Mouse (Mus musculus): Measurements from ENCODE around the gene Fam53b. TPM values are rescaled to one million over a fixed set of nuclear protein-coding genes. Genes with fewer than 3 reads are reported as not detected.

Fam53b gene
- polyA plus RNA-seq, 1 experiment from 2014 or later: 25.5 TPM

DNA sequence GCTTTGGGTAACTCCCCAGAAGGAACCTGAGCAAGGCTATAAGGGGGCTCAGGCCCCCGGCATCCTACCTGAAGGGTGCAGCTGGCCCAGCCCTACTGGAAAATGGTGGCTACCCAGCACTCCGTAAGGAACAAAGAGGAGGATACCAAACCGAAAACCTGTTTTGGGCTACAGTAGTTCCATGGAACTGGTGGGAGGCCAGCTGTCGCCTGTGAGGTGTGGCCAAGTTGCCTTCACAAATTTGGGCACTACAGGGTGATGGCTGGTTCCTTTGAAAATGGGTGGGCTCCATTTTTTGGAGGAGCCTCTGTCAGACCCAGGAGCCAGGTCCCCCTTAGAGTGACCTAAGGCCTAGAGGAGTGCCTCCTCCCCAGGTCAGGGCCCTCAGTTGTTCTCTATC, 98.4 kb downstream of the Fam53b start:
- Histone ChIP-seq H3K4me1 (replicated peaks) (peaks cover 66% of the 10 kb centered on the region), H3K9ac (no peak overlapping the region), H3K9me3 (replicated peaks) (no peaks in the 10 kb centered on the region), H3K4me3 (replicated peaks) (no peak overlapping the region), H3K27me3 (no peaks in the 10 kb centered on the region), H3K27ac (replicated peaks) (no peak overlapping the region), H3K36me3 (replicated peaks) (peaks cover 82% of the 10 kb centered on the region), H3K4me2 (no peak overlapping the region)
- ATAC-seq (ENCODE audit: insufficient read depth): no peak
- 85% methylated on average over 4 of the region's 4 CpGs for WGBS (ENCODE audit: insufficient replicate concordance)

DNA sequence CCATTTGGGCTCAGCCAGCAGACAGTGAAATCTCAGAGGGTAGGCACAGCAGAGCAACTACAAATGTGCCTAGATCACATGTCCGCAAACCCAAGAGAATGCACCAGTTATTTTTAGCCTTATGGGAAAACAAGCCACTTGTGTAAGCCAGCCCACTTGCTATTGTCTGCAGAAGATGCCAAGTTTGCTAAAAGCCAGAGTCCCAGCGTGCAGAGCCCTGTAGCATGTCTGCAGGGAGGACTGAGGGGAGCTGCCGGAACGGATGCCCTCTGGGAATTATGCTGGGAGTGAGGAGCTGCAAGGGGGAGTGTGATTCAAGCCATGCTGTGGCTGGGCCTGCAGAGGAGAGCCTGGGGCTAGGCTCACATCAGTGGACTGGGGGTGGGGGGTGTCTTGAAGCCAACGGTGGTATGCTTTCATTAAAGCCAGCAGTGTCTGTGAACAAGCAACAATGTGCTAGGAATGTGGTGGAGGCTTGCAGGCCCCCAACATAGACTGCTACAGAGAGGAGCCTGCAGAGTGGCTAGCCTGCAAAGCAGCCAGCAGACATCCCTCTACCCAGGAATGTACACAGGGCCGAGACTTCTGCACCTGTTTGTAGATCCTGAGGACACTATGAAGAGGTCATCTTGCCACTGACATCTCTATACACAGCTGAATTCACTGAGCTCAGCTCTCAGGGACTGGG, 99.3 kb downstream of the Fam53b start:
- Histone ChIP-seq H3K36me3 (replicated peaks) (peaks cover 73% of the 10 kb centered on the region), H3K27ac (replicated peaks) (peak overlapping the region; percentile 78), H3K9ac (no peak overlapping the region), H3K4me2 (no peak overlapping the region), H3K27me3 (no peaks in the 10 kb centered on the region), H3K9me3 (replicated peaks) (no peaks in the 10 kb centered on the region), H3K4me1 (replicated peaks) (peaks cover 57% of the 10 kb centered on the region), H3K4me3 (replicated peaks) (no peak overlapping the region)
- ATAC-seq (ENCODE audit: insufficient read depth): no peak
- WGBS (ENCODE audit: insufficient replicate concordance): 56% methylated on average over 6 of the region's 6 CpGs

DNA sequence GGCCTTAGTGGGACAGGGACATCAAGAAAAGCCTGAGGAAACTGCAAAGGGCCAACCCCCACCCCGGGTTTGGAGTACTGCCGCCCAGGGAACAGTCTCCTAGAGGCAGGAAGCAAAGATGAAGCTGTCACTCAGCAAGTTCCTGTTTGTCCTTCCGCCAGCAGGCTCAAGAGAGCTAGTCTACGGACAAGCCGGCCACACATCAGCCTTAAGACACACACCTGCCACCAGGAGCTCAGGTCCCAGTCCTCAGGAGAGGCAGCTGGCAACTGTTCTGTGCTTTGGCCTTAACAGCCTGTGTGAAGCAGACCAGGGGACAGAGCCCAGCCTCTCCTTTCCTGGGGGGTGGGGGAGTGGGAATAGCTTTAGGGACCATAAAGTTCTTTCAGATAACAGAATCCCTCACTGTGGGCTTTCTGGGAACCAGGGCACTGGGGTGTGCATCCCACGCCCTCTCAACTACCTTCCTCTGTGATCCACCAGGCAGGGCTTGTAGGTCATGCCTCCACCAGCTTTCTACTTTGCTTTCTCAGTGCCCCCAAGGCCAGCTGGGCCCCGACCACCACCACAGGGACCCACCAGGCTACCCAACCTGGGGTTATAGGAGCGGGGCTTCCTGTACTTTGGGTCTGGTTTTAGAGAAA, 100.1 kb downstream of the Fam53b start:
- Histone ChIP-seq H3K4me2 (no peak overlapping the region), H3K9ac (no peak overlapping the region), H3K4me1 (replicated peaks) (peaks cover 49% of the 10 kb centered on the region), H3K9me3 (replicated peaks) (no peaks in the 10 kb centered on the region), H3K27me3 (no peaks in the 10 kb centered on the region), H3K4me3 (replicated peaks) (no peak overlapping the region), H3K27ac (replicated peaks) (peak overlapping the region; percentile 78), H3K36me3 (replicated peaks) (peaks cover 65% of the 10 kb centered on the region)
- no peak for ATAC-seq (ENCODE audit: insufficient read depth)
- whole genome bisulfite sequencing (ENCODE audit: insufficient replicate concordance): 47% methylated on average over 8 of the region's 8 CpGs

DNA sequence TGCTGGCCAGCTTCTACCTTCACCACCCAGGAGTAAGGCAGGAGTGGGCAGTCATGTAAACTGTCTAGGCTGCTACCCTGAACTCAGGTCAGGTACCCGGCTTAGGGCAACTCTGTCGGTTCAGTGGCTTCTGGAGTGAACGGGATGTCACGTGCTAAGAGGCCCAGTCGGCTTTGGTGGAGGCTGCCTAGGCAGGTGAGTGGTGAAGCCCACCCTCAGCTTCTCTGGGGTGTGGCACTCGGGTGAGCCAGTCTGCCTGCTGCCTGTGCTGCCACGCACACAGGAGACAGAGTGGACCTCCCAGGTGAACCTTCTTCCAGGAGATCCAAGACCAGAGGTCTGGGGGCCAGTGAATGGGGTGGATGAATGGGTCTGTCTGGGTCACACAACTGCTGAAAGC, 100.7 kb downstream of the Fam53b start:
- 62% methylated on average over 7 of the region's 7 CpGs for WGBS (ENCODE audit: insufficient replicate concordance)
- Histone ChIP-seq H3K4me2 (no peak overlapping the region), H3K27me3 (no peaks in the 10 kb centered on the region), H3K4me1 (replicated peaks) (peaks cover 43% of the 10 kb centered on the region), H3K4me3 (replicated peaks) (no peak overlapping the region), H3K27ac (replicated peaks) (peak overlapping the region; percentile 78), H3K9ac (no peak overlapping the region), H3K36me3 (replicated peaks) (peaks cover 64% of the 10 kb centered on the region), H3K9me3 (replicated peaks) (no peaks in the 10 kb centered on the region)
- ATAC-seq (ENCODE audit: insufficient read depth): no peak

DNA sequence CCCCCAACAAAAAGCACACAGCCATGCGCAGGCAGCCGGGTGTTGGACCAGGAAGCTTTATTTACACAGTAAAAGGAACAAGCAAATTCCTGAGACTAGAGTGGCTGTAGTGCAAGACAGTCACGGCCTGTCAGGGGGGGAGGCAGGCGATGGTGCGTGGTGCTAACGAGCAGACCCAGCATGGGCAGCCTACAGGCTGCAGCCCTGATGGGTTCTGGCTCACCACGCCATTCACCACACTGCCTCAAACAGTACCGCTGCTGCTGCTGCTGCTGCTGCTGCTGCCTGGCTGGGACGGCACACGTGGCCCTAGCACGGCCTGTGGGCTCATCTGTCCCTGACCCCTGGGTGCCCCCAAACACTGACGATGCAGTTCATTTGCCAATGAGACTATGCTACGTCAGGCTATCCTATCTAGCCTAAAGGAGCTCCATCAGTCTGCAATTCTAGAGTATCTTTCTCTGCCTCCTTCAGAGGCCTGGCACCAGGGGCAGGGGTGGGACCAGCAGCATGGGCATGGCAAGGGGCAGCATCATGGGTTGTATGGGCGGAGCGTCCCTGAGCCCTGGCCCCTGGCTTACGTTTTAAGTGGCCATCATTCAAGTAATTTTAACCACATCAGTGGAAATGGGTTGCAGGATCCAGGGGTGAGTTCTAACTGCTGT, 101.5 kb downstream of the Fam53b start:
- Histone ChIP-seq H3K27ac (replicated peaks) (0 out of 2 replicates have a peak overlapping the region, but pooled peaks have one; percentile 19), H3K4me3 (replicated peaks) (no peak overlapping the region), H3K4me2 (no peak overlapping the region; the same call in 1 of the 2 replicates), H3K9ac (no peak overlapping the region), H3K9me3 (replicated peaks) (no peaks in the 10 kb centered on the region), H3K27me3 (no peaks in the 10 kb centered on the region), H3K36me3 (replicated peaks) (peaks cover 59% of the 10 kb centered on the region), H3K4me1 (replicated peaks) (peaks cover 35% of the 10 kb centered on the region)
- peak; percentile 9; the same call in 1 of the 2 replicates for ATAC-seq (ENCODE audit: insufficient read depth)
- 69% methylated on average over 16 of the region's 16 CpGs for WGBS (ENCODE audit: insufficient replicate concordance)

DNA sequence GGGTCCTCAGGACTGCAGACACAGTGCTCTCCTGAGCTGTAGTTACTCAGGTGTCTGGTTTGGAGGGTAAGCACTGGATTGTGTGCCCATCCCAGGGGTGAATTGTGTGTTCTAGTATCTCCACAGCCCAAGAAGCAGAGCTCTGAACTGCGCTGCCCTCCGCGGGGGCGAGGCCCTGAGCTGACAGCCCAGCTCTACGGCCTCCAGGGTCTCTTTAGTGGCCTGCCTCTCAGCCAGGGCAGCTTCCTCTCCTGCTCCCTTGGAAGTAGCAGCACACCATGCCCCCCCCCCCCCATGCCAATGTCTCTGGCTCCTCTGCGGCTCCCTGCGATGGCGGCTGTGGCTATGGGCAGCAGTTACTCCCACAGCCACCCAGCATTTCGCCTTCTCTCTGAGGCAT, 102.1 kb downstream of the Fam53b start:
- Histone ChIP-seq H3K4me2 (no peak overlapping the region), H3K27me3 (no peaks in the 10 kb centered on the region), H3K9me3 (replicated peaks) (no peaks in the 10 kb centered on the region), H3K36me3 (replicated peaks) (peaks cover 54% of the 10 kb centered on the region), H3K9ac (no peak overlapping the region; the same call in 1 of the 2 replicates), H3K27ac (replicated peaks) (no peak overlapping the region), H3K4me1 (replicated peaks) (peaks cover 30% of the 10 kb centered on the region), H3K4me3 (replicated peaks) (no peak overlapping the region)
- WGBS (ENCODE audit: insufficient replicate concordance): 82% methylated on average over 9 of the region's 9 CpGs
- ATAC-seq (ENCODE audit: insufficient read depth): no peak

DNA sequence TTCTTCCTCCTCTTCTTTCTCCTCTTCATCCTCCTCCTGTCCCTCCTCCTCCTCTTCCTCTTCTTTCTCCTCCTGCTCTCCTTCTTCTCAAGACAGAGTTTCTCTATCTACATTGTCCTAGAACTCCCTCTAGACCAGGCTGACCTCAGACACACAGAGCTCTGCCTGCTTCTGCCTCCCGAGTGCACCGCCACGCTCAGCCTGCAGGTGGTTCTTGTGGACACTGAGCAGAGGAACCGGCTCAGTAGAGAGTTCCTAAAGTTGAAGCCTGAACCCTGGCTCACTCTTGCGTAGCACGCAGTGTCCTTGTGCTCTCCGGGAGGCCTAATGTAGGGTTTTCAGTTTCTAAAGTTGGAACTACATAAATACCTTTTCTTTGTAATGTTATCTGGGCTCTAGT, 108.6 kb downstream of the Fam53b start:
- H3K36me3 ChIP-seq (replicated peaks): no peaks in the 10 kb centered on the region
- H3K9me3 ChIP-seq (replicated peaks): no peaks in the 10 kb centered on the region
- no peak overlapping the region for H3K27ac ChIP-seq (replicated peaks)
- H3K9ac ChIP-seq: no peak overlapping the region
- no peak overlapping the region for H3K4me2 ChIP-seq
- WGBS (ENCODE audit: insufficient replicate concordance): 70% methylated on average over 7 of the region's 7 CpGs
- ATAC-seq (ENCODE audit: insufficient read depth): no peak
- H3K27me3 ChIP-seq: no peaks in the 10 kb centered on the region
- H3K4me3 ChIP-seq (replicated peaks): no peak overlapping the region
- peaks cover 4% of the 10 kb centered on the region; the same call in 1 of the 2 replicates for H3K4me1 ChIP-seq (replicated peaks)

DNA sequence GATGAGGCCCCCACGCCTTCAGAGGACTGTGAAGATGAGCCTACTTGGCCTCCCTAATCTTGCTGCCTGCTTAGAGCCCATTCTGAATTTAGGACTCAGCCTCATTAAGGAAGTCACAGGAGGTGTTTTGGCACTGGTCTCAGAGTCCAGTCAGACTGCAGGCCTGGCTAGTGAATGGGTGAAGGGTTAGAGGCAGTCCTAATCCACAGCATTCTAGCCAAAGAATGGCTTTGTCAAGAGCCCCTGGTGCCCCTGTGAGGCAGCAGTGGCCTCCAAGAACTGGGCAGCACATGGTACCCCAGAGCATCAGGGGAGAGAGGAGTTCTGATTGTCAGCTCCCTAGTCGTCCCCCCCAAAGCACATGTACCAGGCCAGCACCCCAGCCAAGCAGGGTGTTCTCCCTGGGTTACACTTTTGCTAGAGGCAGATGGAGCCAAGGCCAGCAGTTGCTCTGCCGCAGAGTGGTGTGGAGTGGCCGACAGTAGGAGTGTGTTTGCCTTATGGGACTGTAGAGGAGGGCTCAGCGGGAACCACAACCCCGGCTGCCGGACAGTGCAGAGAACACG, 109.3 kb downstream of the Fam53b start:
- Histone ChIP-seq H3K9me3 (replicated peaks) (no peaks in the 10 kb centered on the region), H3K27me3 (no peaks in the 10 kb centered on the region), H3K9ac (no peak overlapping the region), H3K4me3 (replicated peaks) (no peak overlapping the region), H3K36me3 (replicated peaks) (no peaks in the 10 kb centered on the region), H3K27ac (replicated peaks) (no peak overlapping the region), H3K4me2 (no peak overlapping the region), H3K4me1 (replicated peaks) (peaks cover 9% of the 10 kb centered on the region; the same call in 1 of the 2 replicates)
- 77% methylated on average over 8 of the region's 8 CpGs for WGBS (ENCODE audit: insufficient replicate concordance)
- ATAC-seq (ENCODE audit: insufficient read depth): no peak

DNA sequence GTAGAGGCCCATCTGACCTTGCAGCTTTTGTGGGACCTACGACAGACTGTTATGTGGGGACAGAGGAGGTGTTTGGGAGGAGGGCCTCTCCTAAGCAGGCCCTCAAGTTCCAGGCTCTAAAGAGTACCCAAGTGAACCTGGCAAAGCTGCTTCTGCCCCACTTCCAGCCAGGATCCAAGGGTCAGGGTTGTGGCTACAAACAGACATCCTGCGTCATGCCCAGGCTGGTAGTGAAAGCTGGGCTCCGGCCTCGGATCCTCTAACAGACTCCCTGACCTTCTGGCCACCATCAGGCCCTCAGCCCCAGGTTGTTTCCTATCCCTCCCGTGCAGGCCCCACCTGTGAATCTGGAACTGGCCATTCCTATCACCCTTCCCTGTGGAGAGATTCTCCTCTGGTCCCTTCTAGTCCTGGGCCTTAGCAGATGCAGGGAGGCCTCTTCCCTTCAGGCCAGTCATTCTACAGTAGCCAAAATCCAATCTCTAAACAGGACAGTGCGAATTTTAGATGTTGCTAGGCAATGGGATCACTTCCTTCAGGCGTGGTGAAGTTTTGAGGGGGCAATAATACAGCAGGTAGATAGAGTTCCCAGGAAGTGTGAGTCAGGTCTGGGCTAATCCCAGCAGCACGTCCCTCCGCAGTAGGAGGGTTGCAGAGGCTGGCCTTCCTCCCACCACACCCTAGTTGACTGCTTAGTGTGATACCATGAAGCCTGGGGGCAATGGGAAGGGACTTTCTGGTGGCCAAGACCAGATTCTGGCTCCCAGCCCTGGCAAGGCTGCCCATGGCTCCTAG, 110.0 kb downstream of the Fam53b start:
- H3K36me3 ChIP-seq (replicated peaks): no peaks in the 10 kb centered on the region
- no peaks in the 10 kb centered on the region for H3K27me3 ChIP-seq
- H3K4me3 ChIP-seq (replicated peaks): no peak overlapping the region
- no peak overlapping the region for H3K4me2 ChIP-seq
- H3K9me3 ChIP-seq (replicated peaks): no peaks in the 10 kb centered on the region
- WGBS (ENCODE audit: insufficient replicate concordance): 78% methylated on average over 9 of the region's 9 CpGs
- no peak overlapping the region for H3K27ac ChIP-seq (replicated peaks)
- ATAC-seq (ENCODE audit: insufficient read depth): no peak
- peaks cover 12% of the 10 kb centered on the region; the same call in 1 of the 2 replicates for H3K4me1 ChIP-seq (replicated peaks)
- no peak overlapping the region for H3K9ac ChIP-seq

DNA sequence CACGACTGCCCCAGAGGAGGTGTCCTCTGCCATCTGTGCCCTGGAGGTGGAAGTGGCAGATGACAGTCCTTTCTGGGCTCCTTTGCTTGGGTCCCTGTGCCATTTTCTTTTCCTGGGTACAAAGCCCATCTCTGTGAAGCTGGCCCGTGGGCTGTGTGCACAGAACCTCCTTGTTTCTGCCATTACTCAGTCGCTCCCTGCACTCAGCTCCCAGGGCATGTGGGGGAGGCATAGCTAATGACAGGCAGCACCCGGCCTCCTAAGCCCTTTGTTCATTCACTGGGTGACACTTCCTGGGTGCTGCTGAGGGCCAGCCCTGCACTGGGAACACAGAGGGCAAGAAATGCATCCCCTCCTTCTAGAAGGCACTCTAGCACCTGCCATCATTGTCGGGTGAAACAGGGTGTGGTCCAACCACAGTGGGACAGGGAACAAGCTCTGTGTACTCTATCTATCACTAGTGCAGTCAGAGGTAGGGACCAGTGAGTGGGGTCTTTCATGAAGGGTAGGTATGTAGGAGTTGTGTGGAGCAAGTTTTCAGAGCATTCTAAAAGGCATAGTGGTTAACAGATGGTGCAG, 111.1 kb downstream of the Fam53b start:
- whole genome bisulfite sequencing (ENCODE audit: insufficient replicate concordance): 58% methylated on average over 5 of the region's 5 CpGs
- Histone ChIP-seq H3K9me3 (replicated peaks) (no peaks in the 10 kb centered on the region), H3K36me3 (replicated peaks) (no peaks in the 10 kb centered on the region), H3K4me3 (replicated peaks) (no peak overlapping the region), H3K27ac (replicated peaks) (no peak overlapping the region), H3K27me3 (no peaks in the 10 kb centered on the region), H3K9ac (no peak overlapping the region), H3K4me1 (replicated peaks) (peaks cover 12% of the 10 kb centered on the region; the same call in 1 of the 2 replicates), H3K4me2 (no peak overlapping the region)
- no peak for ATAC-seq (ENCODE audit: insufficient read depth)

All from liver, embryonic 15.5 days (tissue).